Mouse (Mus musculus) layer of hippocampus, postnatal 14 days (tissue): ENCODE measurements around the gene Vps37c. TPM values are rescaled to one million over a fixed set of nuclear protein-coding genes. Genes with fewer than 3 reads are reported as not detected.

ENCODE experiments used
- DNase-seq, 2 experiments: peaks; one replicate each; pipeline ENCODE4 v3.0.0; 2021 to 2022; ENCODE audit warnings: low spot score in 2 of 2, mixed read lengths in 1 of 2
- long read RNA-seq, 2 experiments: library from polyadenylated mRNA; stranded (forward); transcript quantifications; one replicate each; pipeline ENCODE4 v2.0.0; 2021
- total RNA-seq, 2 experiments: library from RNA; stranded (reverse); gene quantifications; 2 replicates each; pipeline ENCODE4 v1.2.3; 2021

The Vps37c gene
- 10 to 100 TPM; 25.1 to 26.6 TPM for total RNA-seq
- long read RNA-seq, experiment 1, transcript Vps37c-201 (5 exons, 2,686 nt): major isoform, 62 of 87 reads
- long read RNA-seq, experiment 1, transcript Vps37c-203 (5 exons, 2,690 nt): minor isoform, 6 of 87 reads
- long read RNA-seq, experiment 1, partial matches to known transcripts: 13 of 87 reads
- long read RNA-seq, experiment 1, other reads (novel, unspliced or antisense): 6 of 87 reads
- long read RNA-seq, experiment 2, transcript Vps37c-201 (5 exons, 2,686 nt): major isoform, 49 of 69 reads
- long read RNA-seq, experiment 2, partial matches to known transcripts: 1 of 69 reads
- long read RNA-seq, experiment 2, other reads (novel, unspliced or antisense): 17 of 69 reads

DNA sequence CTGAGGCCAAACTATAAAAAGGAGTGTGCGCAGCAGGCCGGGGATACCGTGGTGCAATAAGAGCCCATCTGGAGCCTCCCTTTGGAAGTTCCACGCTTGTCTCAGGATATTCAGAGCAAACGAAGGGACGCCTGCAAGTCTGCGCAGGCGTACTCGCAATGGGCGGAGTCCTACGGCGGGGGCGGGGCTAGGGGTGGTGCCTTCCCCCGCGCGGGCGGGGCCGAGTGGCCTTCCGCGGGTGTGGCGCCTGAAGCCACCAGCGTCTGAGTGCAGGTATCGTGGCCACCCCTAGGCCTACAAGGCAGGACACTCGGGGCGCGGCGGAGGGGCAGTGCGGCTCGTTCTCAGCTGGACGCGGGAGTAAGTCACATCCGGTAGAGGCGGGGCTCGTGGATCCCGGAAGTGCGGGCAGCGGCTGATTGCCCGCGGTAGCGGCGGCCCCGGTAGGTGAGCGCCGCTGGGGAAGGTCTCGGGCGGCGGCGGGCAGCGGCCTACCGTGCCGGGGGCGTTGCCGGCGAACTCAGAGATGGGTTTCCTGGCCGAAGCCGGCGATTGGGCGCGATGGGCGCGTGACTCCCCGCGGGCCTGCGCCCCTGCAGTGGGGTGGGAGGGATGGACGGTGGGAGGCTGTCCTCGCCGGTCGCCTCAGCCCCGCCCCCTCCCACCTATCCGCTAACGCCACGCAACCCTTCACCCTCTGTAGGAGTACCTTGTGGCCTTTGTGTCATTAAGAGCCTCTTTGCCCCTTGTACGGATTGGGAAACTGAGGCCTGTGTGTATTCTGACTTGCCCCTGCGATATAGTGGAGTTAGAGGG lies at the start of gene Vps37c:
TSS of gene Vps37c (plus strand) at position 199 of the 816 bp plus-strand sequence.
- peak; percentile 94 for DNase-seq

DNA sequence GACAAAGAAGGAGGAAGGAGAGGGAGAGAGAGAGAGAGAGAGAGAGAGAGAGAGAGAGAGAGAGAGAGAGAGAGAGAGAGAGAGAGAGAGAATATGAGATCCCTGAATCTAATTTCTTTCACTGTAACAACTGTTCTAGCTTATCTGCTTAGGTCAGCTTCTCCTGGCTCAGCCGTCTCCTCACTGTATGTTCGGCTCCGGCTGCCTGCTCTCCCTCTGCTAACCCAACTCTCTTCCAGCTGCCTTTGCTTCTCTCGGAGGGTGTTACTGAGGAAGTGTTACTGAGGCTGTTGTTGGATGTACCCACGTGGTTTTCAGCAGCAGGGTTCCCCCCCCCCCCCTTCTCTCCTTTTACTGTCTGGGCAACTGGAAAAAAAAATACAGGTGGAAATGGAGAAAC lies 48.5 kb upstream of the Vps37c start:
- DNase-seq: no peak

DNA sequence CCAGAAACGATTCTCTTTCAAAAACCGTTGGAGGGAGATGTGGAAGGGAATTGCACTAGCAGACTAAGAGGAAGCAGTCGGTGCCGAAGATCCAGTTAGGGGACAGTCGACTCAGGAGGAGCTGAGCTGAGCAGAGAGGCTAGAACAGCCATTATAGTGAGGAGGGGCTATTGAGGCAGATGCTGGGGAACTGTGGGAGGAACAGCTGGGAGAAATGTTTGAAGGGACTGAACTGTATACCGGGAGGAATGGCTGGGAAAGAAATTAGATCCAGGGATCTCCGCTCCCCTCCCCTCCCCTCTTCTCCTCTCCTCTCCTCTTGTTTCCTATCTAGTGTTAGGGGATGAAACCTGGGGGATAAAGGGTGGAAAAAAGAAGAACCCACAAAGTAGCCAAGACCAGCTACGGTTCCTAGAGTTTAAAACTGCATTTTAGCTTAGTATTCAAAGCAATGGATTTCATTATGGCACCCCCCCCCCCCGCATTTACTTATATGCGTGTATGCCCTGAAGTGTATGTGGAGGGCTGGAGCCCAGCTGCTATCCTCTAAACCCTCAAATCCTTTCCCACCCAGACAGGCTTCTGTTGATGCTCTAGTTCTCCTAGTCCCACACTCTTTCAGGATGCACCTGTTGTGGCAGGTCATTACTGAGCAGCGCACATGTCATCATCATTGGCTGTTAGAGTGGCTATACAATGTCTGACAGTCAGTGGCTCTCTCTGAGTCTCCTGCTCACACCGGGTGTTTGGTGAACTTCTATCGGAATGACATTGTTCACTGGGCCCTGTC lies 47.8 kb upstream of the Vps37c start:
- no peak for DNase-seq

DNA sequence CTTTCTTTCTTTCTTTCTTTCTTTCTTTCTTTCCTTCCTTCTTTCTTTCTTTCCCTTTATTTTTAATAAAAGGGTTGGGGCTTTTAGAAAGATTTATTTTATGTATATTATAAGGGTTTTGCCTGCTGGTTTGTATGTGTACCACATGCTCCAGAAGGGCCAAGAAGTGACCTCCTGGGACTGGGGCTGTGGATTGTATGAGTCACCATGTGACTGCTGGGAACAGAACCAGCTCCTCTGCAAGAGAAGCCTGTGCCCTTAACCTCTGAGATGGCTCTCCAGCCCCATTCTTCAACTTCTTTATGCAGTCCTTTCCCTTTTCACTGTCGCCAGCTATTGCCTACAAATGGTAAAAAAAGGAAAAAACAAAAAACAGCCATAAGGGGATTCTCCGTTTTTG lies 42.9 kb upstream of the Vps37c start:
- no peak for DNase-seq

DNA sequence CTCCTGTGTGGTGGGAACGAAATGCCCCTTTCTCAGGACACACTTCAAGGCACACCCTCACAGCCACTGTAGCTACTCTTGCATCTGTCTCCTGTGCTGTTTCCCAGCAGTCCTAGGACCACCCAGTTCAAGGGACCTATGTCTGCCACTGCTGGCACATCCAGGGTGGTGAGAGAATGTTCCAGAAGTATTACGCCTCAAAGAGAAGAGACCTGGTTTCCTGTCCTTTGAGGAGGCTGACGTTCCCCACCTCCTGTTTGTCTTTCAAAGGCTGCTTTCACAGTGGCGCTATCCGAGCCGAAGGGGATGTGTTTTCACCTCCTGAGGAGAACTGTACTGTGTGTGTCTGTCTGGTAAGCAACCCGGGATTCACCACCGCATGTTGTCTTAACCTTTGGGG lies 40.4 kb upstream of the Vps37c start:
- DNase-seq: no peak

DNA sequence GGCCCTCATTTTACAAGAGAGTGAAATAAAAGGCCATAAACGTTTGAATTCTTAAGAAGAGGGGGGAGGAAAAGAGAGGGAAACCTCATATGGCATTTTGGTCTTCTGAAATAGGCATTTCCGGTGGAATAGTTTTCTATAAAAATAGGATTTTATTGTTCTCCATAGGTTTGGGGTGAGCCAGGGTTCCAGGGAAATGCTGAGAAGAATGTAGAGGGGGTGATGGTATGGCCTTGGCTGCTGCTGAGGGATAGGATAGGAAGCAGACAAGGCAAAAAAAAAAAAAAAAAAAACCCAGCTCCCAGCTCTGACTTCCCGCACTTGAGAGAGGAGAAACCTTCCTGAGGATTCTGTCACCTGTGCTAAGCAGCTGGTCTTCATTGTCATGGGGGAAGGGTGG lies 32.5 kb upstream of the Vps37c start:
- DNase-seq: no peak

DNA sequence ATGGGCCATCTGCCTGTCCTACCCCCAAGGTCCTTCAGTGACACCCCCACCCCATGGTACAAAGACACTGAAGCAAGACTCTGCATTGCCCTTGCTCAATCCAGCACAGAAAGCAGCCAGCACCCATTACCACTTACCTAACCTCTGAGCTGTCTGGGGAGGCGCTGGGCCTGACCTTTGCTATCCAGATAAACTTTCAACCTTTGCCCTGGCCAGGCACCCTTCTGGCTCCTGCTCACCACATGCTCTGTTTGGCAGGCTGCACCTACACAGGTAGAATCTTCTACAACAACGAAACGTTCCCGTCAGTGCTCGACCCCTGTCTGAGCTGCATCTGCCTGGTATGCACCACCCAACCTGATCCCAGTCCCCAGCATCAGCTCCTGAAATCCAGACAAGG lies 30.8 kb upstream of the Vps37c start:
- DNase-seq: no peak

DNA sequence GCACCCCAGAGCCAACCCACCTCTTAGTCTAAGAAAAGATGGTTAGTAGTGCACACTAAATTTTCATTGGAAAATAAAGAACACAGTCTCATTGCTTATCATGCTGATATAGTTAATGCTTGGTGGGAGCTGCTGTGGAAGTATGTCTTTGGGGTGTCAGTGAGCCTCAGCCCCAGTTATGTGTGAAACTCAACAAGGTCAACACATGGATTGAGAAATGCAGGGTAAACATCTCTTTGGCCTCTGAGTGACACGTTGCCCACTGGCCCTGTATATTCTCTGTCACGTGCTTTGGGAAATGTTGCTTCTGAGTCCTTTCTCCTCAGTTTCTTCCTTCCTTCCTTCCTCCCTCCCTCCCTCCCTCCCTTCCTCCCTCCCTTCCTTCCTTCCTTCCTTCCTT lies 30.1 kb upstream of the Vps37c start:
- DNase-seq: no peak

DNA sequence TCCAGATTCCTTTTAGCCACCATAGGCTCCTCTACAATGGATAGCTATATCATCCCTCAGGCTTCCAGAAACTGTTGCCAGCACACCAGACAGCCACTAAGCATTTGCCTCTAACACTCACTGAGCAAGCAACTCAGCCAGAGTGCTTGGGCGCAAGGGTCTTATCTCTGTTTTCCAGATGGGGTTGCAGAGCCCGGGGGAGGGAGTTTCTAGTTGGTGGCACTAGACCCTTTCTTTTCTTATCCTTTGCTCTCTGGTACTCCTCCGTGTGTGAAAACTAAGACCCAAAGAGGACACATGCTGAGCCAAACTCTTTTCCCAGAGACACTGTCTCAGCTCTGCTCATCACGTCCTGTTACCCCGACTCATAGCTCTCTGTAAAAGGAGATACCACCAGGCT lies 27.2 kb upstream of the Vps37c start:
- no peak for DNase-seq

DNA sequence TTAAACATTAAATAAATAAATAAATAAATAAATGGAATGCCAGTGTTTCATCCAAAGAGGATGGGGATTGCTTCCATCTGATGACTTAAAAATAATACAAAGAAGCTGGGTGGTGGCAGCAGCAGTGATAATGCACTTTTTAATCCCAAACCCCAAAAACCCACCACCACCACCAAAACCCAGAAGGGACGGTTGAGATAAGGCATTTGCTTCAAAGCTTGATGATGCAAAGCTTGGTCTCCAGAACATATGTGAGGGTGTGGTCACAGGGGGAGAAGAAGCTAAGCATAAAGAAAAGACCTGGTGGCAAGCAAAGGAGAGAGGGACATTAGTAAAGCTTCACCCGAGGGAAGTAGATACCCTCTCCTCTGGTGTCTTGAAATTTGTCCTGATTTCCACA lies 26.6 kb upstream of the Vps37c start:
- no peak for DNase-seq

DNA sequence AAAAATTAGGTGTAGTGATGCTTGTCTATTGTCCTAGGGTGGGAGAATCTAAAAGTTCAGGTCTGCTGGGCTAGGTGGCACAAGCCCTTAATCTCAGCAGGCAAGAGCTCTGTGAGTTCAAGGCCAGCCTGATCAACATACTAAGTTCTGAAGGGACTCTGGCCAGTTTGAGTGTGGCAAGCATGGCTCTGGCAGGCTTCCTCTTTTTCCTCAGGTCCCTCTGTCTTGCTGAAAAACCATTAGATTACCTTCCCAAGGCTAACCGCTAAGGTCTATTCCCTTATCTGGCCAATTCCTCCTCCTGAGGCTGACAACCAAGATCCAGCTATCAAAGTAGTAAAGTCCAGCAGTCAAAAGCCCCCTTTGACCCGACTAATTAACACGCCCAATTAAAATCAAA lies 25.9 kb upstream of the Vps37c start:
- DNase-seq: no peak

DNA sequence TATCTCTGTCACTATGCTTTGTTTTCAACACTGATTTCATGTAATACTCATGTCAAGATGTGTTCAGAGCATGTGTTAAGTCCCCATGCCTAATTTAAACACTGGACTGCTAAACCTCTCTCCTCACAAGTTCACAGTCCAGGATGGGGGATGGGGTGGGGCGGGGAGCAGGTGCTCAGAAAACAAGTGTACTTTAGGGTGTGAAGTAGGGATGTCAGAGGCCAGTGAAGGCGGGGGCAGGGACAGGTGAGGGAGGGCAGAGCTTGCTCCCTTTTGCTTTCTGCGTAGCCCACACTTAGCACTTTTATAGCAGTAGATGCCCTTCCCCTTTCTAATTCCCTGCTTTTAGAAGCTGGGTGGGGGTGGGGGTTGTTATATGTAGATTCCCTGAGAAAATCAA lies 23.4 kb upstream of the Vps37c start:
- DNase-seq: no peak

DNA sequence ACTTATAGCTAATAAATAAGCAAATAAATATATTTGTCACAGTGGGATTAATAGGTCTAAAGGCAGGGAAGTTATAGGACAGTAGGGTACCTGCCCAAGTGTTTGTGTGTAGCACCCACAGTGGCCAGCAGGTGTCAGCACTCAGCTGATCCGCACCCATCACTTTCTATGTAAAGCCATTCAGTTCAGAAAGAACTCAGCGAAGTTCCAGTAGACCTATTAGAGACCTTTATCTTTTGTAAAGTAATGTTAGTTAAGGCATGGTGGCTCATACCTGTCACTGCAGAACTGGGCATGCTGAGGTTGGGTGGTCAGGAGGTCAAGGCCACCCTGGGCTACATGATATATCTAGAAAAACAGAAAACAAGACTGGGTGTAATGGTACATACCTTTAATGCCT lies 23.0 kb upstream of the Vps37c start:
- peak; percentile 53 to 62 for DNase-seq

DNA sequence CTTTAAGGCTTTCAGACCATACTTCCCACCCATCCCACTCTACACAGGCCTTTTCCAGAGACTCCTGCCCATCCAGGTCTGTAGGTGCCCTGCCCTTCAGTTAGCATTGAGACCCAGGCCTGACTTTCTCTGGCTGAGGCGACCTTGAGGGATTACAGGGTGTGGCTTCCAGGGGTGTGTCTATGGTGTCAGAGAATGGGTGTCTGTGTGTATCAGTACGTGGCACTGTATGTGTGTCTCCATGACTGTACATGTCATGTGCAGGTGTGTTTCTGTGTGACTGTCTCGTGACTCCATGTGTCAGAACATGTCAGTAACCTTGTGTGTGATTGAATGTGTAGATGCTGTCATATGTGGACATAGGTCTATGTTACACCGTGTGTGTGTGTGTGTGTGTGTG lies 17.2 kb upstream of the Vps37c start:
- no peak for DNase-seq

DNA sequence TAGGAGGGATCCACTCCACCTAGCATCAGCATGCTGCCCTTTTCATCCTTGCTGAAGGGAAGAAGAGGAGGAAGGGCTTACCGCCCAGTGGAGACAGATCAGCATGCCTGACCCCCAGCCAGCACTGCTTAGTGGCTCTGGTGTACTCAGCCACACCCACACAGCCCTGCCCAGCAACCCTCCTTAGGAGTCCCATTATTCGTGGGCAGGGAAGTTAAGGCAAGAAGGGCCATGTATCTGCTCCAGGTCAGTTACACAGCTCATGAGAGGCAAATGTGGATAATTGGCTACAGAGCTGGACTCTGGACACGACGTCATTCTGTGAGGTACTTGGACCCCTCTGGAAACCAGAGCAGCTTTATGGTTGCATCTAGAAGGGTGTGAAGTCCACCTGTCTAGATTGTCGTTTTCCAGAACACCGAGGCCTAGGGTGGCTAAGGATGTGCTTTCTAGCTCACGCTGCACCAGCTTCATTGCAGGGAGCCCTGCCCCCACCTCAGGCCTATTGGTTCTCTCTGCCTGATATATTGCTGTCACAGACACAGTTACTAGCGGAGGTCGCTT lies 16.6 kb upstream of the Vps37c start:
- no peak for DNase-seq

DNA sequence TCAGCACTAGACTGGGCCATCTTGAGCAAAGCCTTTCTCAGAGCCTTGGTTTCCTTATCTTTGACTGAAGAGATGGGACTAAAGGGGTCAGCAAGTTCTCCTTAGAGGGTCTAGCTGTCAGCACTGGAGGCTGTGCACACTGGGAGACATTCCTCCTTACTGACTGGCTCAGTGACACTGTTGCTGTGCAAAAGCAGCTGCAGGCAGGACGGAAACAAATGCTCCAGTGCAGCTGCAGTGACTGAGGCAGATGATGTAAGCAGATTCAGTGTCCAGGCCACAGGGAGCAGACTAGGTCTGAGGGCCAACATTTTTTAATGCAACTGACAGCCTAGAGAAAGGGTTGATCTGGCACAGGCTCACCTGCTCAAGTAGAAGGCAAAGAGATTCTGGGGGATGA lies 15.3 kb upstream of the Vps37c start:
- no peak for DNase-seq

DNA sequence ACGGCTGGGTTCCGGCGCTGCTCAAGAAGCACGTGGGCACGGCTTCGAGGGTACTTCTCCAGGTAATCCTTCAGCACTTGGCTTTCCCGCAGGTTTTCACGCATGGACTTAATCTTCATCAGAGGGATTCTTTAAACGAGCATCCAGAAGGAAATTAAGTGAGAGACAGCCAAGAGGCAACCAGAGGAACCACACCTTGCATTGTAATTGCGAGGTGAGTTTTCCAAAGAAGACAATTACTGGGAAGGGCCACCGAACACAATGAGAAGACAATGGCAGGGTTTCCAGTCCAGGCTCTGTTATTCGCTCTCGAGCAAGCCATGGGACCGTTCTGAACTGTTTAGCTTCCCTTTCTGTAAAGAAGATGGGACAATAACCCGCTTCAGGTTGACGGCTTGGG lies 11.9 kb upstream of the Vps37c start:
- DNase-seq: no peak

DNA sequence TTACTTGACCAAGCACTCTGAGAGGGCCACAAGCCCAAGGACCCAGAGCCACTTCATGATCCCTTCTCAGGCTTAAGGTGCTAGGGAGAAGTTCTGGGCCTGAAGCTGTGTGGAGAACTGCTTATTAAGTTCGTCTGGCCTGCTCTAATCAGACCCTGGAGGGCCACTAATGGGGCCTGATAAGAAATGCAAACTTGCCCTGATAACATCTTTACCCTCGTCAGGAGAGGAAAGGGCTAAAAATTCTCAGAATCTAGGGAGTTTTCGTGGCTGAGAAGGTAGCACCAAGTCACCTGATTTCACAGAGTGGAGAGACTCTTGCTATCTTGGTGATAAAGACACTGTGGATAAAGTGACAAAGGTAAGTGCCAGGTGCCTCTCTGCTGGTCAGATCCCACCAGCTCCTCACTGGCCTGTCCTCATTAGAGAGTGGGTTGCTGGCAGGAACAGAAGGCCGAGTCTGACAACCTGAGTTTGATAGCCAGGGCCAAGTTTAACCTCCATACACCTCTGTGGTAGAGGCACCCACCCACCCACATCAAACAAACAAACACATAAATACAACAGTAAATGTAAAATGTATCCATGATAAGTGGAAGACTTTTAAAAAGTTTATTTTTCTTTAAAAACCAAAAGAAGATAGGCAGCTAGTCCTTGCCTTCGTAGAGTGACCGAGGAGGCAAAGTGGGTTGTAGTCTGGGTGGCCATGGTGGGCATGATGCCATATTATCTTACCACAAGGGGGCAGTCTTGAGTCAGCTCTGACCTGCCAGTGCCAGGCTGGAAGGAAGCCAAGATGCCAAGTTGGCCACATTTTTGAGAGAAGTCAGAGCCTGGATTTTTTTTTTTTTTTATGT lies 10.4 kb upstream of the Vps37c start, which contains the start of gene Pga5:
TSS of gene Pga5 (minus strand) at position 157 of the 857 bp plus-strand sequence.
- DNase-seq: peak; percentile 85 to 86

DNA sequence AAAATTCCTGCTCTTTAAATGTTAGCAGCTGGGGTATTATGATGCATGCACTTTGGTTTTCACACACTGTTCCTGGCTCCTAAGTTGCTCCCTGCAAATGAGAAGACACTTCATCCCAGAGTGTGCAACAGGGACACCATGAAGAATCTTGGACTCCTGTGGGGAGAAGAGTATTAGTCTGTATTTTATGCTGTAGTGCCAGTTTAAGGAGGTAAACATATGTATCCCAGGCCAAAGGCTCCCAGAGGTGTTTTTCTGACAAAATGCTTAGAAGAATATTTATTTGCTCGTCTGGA lies 9.8 kb upstream of the Vps37c start:
- DNase-seq: no peak

DNA sequence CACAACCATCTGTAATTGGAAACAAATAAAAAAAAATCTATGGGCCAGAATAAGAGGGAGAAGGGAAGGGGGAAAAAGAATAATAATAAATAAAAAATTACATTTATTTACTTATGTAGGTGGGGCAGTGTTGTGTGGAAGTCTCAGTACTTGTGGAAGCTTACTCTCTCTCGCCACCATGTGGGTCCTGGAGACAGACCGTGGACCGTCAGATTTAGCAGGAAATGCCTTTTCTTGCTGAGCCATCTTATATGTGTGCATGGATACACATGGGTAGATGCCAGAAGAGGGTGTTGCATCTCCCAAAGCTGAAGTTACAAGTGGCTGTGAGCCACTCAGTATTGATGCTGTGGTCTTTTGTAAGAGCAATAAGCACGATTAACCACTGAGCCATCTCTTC lies 7.0 kb upstream of the Vps37c start:
- no peak for DNase-seq

DNA sequence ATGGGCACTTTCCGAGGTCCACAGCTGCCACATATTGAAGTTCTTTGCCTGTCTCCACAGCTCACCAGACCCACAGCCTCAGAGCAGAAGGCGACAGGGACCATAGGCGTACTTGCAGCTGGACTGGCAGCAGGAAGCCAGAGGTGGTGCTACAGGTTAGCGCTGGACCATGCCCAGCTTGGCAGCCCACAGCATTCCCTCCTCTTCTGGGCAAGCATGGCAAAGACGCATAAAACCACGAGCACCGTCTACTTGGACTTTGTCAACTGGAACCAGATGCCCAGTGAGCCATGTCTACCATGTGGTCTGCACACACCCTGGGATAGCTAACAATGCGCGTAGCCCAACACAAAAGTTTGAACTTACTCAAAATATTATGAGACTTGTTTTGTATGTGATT lies 3.5 kb upstream of the Vps37c start:
- DNase-seq: no peak
